Mouse (Mus musculus) thymus, adult 2 months (tissue): ENCODE data around the gene Cux2. TPM values are rescaled to one million over a fixed set of nuclear protein-coding genes. Genes with fewer than 3 reads are reported as not detected.

ENCODE experiments used
- DNase-seq: peaks from one replicate; pipeline ENCODE4 v3.0.0; 2021
- H3K27ac ChIP-seq: fragments of 200-500 bp; 2 replicates; pipeline ENCODE4 v1.5.1; 2012; ENCODE audit warnings: low read length, control low read depth; ENCODE audit not compliant: control insufficient read depth, insufficient read depth
- H3K27me3 ChIP-seq: fragments of 200-500 bp; 2 replicates; pipeline ENCODE4 v1.6.1; 2012; ENCODE audit warnings: mild to moderate bottlenecking, low read length, moderate library complexity, mixed read lengths; ENCODE audit not compliant: control insufficient read depth, insufficient read depth
- H3K36me3 ChIP-seq: fragments of 200-500 bp; 2 replicates; pipeline ENCODE4 v1.6.1; 2012; ENCODE audit warnings: mild to moderate bottlenecking, low read length, moderate library complexity; ENCODE audit not compliant: control insufficient read depth, insufficient read depth
- H3K4me1 ChIP-seq: fragments of 200-500 bp; replicated peaks from 2 replicates; pipeline ENCODE4 v1.6.1; 2012; ENCODE audit warnings: low read length; ENCODE audit not compliant: control insufficient read depth, insufficient read depth
- H3K4me3 ChIP-seq: fragments of 200-500 bp; 2 replicates; pipeline ENCODE4 v1.5.1; 2012; ENCODE audit warnings: mild to moderate bottlenecking, low read length, control low read depth, moderate library complexity; ENCODE audit not compliant: control insufficient read depth, insufficient read depth
- CTCF ChIP-seq: fragments of 200-500 bp; IDR thresholded peaks from 2 replicates; pipeline ENCODE4 v1.5.1; 2012; ENCODE audit warnings: mild to moderate bottlenecking, control low read depth, low read length, moderate library complexity, borderline replicate concordance; ENCODE audit not compliant: control insufficient read depth, poor library complexity, insufficient read depth; ENCODE audit errors: extremely low read depth
- POLR2A ChIP-seq: fragments of 200-500 bp; IDR thresholded peaks from 2 replicates; pipeline ENCODE4 v1.6.1; 2012; ENCODE audit warnings: mild to moderate bottlenecking, low read length, control low read depth, moderate library complexity; ENCODE audit not compliant: control insufficient read depth, poor library complexity, insufficient read depth; ENCODE audit errors: extremely low read depth
- WGBS: fragments of 180-500 bp; shearing (Covaris S2); methylation state at CpG from one replicate; pipeline ENCODE4 v1.1.7; 2018; 5-methylcytosine and 5-hydroxymethylcytosine counted together
- polyA plus RNA-seq: library from polyadenylated mRNA; depleted of rRNA; stranded (reverse); fragments of >200 nt; gene quantifications from 2 replicates; pipeline ENCODE4 v1.2.3, GENCODE M21; 2012

Gene Cux2
- polyA plus RNA-seq, 1 experiment = 0.75 TPM

DNA sequence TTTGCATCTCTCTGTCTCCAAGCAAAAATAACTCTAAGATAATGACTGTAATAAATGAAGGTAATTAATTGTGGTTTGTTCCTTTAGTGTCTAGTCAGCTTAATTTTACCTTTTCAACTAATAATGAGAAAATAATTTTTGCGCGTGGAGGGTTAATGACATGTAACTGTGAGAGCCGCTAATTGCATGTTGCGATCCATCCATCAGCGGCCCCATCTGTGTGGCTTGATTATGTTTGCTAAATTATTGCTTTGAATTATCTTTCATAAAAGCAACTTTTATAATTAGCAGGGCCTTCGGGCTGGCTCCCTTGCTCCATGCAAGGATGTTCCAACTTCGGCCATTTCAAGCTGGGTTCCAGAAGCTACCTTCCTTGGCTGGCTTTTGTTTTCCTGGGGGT lies 130.7 kb downstream of the Cux2 start:
- Histone ChIP-seq H3K27ac (no peak overlapping the region), H3K27me3 (0 out of 2 replicates have a peak, but pooled peaks cover under 1% of the 10 kb centered on the region), H3K4me1 (no peaks in the 10 kb centered on the region), H3K4me3 (no peak overlapping the region), H3K36me3 (no peaks in the 10 kb centered on the region)
- no peak for DNase-seq
- TF ChIP-seq CTCF (no peak), POLR2A (no peak)
- WGBS = 93% methylated on average over 7 of the region's 7 CpGs

DNA sequence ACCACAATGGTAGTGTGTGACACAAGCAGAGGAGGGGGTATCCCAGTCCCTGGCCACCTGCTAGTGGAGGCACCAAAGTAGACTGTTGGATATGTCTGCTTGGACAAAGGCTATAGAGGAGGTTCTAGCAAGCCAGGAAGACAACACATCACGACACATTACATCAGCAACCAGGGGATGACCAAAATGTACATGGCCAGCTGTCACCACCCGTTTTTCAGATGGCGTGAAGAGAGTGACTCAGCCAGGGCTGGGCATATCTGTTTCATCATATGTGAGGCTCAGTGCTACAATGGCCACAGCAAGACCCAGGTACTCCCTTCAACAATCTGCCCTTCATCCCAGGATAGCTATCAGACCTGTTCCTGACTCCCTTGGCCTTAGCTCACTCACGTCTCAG lies 133.1 kb downstream of the Cux2 start:
- H3K27ac ChIP-seq = no peak overlapping the region
- H3K4me3 ChIP-seq = no peak overlapping the region
- no peak for DNase-seq
- H3K36me3 ChIP-seq = no peaks in the 10 kb centered on the region
- H3K27me3 ChIP-seq = no peaks in the 10 kb centered on the region
- WGBS = 79% methylated on average over 4 of the region's 4 CpGs
- no peak for TF ChIP-seq CTCF
- no peak for TF ChIP-seq POLR2A
- H3K4me1 ChIP-seq = no peaks in the 10 kb centered on the region

DNA sequence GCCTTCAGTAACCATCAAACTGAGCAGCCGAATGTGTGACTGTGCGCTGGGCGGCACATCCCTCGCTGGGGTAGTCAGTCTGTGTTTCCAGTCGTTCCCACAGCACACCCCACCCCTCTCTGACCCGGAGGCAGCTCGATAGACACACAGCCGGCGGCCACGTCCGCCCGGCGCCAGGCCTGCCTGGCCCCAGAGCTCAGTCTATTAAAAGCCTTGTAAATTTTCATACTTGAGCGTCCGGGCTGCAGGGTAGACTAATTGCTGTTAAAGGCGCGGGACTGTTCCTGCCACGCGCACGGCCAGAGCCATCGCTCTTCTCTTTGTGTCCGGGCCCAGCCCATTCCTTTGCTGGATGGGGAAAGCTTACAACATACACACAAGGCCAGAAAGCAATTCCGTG lies 135.9 kb downstream of the Cux2 start:
- no peak for TF ChIP-seq POLR2A
- TF ChIP-seq CTCF = no peak
- H3K36me3 ChIP-seq = no peaks in the 10 kb centered on the region
- 89% methylated on average over 23 of the region's 23 CpGs for whole genome bisulfite sequencing
- H3K4me1 ChIP-seq = no peaks in the 10 kb centered on the region
- no peak overlapping the region for H3K27ac ChIP-seq
- no peak for DNase-seq
- no peaks in the 10 kb centered on the region for H3K27me3 ChIP-seq
- H3K4me3 ChIP-seq = no peak overlapping the region

DNA sequence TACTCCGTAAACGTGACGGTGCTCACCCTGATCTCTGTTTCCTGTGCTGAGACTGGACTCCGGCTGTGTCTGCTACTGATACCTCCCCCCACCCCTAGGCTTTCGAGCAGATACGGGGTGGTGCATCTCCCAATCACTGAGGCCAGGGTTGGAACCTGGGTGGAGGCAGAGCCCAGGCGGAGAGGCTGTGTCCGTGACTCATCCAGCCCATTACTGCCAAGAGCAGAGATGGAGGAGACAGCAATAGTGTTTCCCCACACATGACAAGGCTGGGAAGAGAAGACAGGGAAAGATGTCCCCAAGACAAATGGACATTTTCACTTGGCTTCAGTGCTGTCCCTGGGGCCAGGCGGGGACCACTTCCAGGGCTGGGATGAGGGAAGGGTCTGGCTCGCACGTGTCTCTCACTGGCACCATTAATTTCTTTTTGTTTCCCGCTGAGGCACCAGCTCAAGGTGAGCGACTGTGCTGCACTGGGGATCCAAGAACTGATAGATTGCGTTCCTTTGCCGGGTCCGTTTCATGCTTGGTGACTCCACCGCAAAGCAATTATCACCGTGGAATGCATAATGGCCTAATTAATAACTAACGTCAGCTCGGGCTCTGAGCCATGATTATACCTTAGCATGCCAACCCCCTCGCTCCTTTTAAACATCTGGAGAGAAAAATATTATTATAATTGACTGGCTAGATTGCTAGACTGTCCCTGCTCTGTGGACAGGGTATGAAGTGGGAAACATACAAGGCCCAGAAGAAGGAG lies 140.5 kb downstream of the Cux2 start:
- TF ChIP-seq CTCF = no peak
- TF ChIP-seq POLR2A = no peak
- no peak overlapping the region for H3K27ac ChIP-seq
- no peak overlapping the region for H3K4me3 ChIP-seq
- H3K27me3 ChIP-seq = no peaks in the 10 kb centered on the region
- WGBS = 92% methylated on average over 21 of the region's 21 CpGs
- H3K4me1 ChIP-seq = no peaks in the 10 kb centered on the region
- DNase-seq = no peak
- H3K36me3 ChIP-seq = no peaks in the 10 kb centered on the region

DNA sequence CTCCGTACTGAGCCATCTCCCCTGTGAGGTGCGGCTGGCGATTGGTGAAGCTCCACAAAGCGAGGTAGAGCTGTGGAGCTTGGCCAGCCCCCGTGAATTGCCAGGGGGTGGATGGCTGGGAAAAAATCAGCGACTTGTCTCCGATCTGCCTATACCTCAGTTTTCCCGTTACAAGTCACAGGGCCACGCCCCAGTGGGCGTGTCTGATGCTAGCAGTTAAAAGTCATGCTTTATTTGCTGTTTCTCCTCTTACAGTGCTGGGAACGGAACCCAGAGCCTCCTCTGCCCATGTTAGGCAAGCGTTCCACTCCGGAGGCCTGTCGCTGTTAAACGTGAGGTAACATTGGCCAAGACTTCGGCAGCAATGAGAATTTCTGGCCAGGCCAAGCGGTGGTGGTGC lies 144.2 kb downstream of the Cux2 start:
- TF ChIP-seq CTCF = no peak
- TF ChIP-seq POLR2A = no peak
- no peak for DNase-seq
- Histone ChIP-seq H3K36me3 (no peaks in the 10 kb centered on the region), H3K4me3 (no peak overlapping the region), H3K27me3 (no peaks in the 10 kb centered on the region), H3K4me1 (no peaks in the 10 kb centered on the region), H3K27ac (no peak overlapping the region)
- 82% methylated on average over 17 of the region's 17 CpGs for WGBS

DNA sequence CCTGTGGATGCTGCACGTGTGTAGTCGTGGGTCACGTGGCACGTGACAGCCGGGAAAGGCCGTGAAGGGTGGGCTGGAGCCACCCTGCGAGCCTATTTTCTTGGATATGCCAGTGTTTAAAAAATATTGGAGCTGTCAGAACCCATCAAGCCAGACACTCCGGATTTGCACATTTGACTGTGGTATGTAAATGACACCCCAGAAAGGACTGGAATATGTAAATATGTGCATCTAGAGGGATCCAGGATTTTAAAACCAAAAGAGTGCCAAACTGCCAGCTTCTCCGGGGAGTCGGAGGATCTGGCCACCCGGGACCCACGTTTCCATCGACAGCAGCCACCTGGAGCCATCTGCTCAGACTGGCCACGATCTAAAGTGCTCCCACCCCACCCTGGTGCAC lies 145.1 kb downstream of the Cux2 start:
- H3K36me3 ChIP-seq = no peaks in the 10 kb centered on the region
- no peaks in the 10 kb centered on the region for H3K27me3 ChIP-seq
- H3K4me1 ChIP-seq = no peaks in the 10 kb centered on the region
- H3K4me3 ChIP-seq = no peak overlapping the region
- H3K27ac ChIP-seq = no peak overlapping the region
- WGBS = 94% methylated on average over 14 of the region's 14 CpGs
- no peak for DNase-seq
- TF ChIP-seq POLR2A (no peak), CTCF (no peak)
